Mouse (Mus musculus): ENCODE measurements around the gene Cenpb.

Cenpb gene

GRCm38 (mm10) chr2:131138296-131138695, 41.6 kb downstream of the Cenpb start:
- no peak for DNase-seq (ENCODE audit: low spot score)

GRCm38 (mm10) chr2:131135521-131136139, 44.2 kb downstream of the Cenpb start:
- DNase-seq (ENCODE audit: low spot score): no peak

GRCm38 (mm10) chr2:131134826-131135400, 45.0 kb downstream of the Cenpb start:
- no peak for DNase-seq (ENCODE audit: low spot score)

- DNase-seq (ENCODE audit: low spot score): no peak
Measured at GRCm38 (mm10) chr2:131134381-131134780, 45.5 kb downstream of the Cenpb start.

- DNase-seq (ENCODE audit: low spot score): no peak
Measured at GRCm38 (mm10) chr2:131132930-131133547, 46.8 kb downstream of the Cenpb start, which contains the start of gene Gm11037. Gm11037 (plus strand) TSS chr2:131133497.

- DNase-seq (ENCODE audit: low spot score): no peak
Measured at GRCm38 (mm10) chr2:131132111-131132888, 47.6 kb downstream of the Cenpb start.

GRCm38 (mm10) chr2:131130849-131131248, 49.0 kb downstream of the Cenpb start:
- DNase-seq (ENCODE audit: low spot score): no peak

GRCm38 (mm10) chr2:131129836-131130235, 50.0 kb downstream of the Cenpb start:
- DNase-seq (ENCODE audit: low spot score): no peak

- no peak for DNase-seq (ENCODE audit: low spot score)
Measured at GRCm38 (mm10) chr2:131128636-131129157, 51.2 kb downstream of the Cenpb start.

- no peak for DNase-seq (ENCODE audit: low spot score)
Measured at GRCm38 (mm10) chr2:131128211-131128610, 51.7 kb downstream of the Cenpb start.

- peak; percentile 83 for DNase-seq (ENCODE audit: low spot score)
Measured at GRCm38 (mm10) chr2:131127161-131127730, 52.6 kb downstream of the Cenpb start, which contains the start of gene Hspa12b. Hspa12b (plus strand) TSS chr2:131127280.

GRCm38 (mm10) chr2:131125964-131126815, 53.7 kb downstream of the Cenpb start:
- DNase-seq (ENCODE audit: low spot score): no peak

Data from yolk sac, embryonic 10.5 days (tissue).